Mouse (Mus musculus) kidney, postnatal 36 days (tissue): ENCODE measurements around the gene Mcoln2.
A peak's percentile ranks its signal among the peaks of the same experiment; 100 is the strongest.

ENCODE experiments used
- DNase-seq, 2 experiments: peaks; one replicate each; pipeline ENCODE4 v3.0.0; 2021 to 2022; ENCODE audit warnings: mixed read lengths in 2 of 2

Mcoln2 gene

DNA sequence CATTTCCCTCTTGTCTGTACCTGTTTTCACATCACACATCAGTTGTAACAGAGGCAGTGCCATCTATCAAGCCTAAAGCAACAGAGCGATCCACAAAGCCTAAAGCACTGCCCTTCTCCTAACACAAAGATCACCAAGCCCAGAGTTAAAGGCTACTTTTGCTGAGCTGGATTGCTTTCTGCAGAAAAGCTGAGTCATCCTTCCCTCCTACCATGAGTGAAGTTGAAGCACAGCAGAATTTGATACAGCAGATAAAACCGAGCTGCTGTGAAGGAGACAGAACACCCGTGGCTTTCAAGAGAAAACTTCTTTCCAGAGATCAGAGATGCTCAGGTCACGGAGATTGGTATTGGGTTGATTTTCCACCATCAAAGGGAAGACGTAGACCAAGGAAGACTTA, 3.5 kb upstream of the Mcoln2 start:
- no peak for DNase-seq

DNA sequence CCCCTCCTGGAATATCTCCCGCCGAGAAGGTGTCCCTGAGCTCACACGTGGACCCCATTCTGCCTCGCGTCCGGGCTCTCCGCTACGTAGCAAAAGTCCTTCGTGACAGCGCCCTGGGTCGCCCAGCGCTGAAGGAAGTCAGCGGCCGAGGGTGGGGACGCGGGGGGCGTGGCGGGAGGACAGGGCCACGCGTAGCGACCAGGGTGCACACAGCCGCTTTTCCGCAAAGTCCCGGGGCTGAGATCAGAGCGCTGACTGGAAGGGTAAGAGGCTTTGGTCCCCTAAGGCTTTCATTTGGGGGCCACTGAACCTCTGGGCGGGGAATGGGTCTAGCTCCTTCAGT, 396 bp downstream of the Mcoln2 start:
- DNase-seq: peak; percentile 21 to 70

DNA sequence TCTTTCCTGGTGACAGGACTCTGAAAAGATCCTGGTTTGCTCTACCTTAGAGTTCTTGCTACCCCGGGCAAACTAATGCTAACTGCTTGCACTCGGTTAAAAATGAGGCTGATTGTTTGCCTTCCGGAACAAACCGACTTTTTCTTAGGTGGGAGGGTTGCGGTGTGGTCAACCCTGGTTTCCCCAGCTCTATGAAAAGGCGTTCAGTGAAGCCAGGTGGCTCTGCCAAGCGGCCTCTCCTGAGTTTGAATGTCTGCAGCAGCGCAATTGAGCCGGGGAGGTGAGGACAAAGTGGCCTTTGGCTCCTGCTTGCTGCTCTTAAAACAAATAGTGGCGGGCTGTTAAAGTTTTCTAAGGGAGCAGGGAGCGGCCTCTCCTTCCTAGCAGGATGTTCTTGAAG, 927 bp downstream of the Mcoln2 start:
- peak; percentile 51 to 64 for DNase-seq

DNA sequence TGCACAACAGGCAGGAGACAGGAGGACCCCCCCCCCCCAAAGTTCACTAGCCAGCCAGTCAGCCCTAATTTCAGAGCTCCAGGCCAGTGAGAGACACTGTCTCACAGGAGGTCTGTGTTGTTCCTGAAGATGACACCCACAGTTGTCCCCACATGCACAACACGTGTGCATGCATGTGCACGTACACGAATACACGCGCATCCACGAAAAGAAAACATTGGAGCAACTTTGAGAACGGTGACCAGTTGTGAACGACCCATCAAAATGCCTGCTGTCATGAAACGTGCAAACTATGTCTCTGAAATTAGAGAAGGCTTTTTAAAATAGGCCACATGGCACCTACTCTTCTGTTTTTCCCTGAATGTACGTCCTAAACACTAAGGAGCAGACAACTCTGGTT, 1.7 kb downstream of the Mcoln2 start:
- DNase-seq: no peak

DNA sequence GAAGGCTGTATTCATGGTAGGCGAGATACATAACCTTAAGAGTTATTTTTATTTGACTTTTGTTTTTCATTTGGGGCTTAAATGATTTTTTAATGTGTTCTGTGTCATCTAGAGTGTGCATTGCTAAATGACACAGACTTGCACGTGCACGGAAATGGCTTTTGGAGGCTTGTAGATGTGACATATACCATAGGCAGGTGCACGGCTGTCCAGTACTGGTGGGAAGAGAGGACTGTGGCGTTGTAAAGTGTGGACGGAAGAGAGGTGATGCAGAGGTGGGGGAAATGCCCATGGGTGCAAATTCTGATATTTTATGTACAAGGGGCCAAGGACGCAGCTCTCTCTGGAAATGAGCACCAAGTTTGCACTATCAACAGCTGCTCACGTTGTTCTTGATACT, 2.1 kb downstream of the Mcoln2 start:
- DNase-seq: no peak

DNA sequence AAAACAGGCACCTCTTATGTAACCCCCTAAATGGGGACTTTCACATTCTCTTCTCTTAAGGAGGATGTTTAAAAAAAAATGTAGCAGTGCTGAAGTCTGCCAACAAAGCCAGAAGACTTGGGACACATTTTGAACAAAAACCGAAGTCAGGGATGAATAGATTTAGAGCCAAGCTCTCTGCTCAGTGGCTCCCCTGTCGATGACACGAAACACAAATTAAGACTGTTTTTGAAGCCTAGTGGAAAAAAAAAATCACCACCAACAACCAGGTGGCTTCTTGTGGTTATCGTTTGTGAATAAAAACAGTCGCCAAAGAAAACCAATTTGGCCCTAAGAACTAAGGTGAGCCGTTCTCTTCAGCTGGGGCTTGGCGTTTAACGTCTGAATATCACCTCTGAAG, 2.7 kb downstream of the Mcoln2 start:
- DNase-seq: no peak

DNA sequence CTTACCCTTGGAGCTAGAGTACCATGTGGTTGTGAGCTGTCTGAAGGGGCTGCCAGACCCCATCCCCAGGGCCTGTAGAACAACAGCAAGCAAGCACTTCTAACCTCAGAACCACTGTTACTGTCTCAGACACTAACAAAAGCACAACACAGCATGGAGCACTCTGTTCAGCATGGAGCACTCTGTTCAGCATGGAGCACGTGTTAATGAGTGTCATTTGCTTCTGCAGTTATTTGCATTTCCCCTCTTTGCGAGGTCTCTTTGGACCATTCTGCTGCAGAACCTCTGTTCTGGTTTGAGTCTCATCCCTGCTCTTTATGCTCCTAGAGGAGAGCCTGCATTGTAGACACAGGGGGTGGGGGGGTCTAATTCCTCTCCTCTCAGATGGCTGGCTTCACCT, 3.3 kb downstream of the Mcoln2 start:
- DNase-seq: no peak

DNA sequence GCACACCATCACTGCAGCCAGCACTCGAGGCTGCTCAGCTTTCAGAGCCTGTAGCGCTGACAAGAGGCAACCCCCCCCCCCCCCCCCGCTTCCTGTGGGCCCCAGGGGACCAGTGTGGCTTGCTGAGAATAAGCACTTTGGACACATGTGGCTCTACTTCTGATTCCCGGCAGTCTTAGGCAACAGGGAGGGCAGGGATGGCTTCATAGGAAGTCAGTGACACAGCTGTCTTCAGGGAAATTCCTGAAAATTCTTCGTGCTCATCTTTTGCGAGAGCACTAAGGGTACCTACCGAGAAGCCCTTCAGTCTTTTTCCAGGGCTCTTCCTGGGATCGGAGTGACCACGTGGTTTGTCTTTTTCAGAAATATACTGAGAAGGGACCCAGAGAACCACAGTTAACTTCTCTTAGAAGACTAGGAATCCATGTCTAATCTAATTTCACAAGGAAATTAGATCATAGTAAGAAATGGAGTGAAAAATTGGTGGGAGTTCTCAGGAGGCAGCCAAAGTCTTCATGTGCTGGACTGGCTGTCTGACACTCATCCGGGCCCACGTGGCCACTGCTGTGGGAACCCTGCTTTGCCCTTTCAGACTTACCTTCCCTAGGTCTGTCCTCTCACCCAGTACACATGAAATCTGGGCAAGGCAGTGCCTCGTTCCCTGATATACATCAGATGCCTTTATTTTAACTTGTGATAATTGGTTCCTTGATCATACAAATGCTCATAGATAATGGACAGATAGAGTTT, 4.4 kb downstream of the Mcoln2 start:
- no peak for DNase-seq

DNA sequence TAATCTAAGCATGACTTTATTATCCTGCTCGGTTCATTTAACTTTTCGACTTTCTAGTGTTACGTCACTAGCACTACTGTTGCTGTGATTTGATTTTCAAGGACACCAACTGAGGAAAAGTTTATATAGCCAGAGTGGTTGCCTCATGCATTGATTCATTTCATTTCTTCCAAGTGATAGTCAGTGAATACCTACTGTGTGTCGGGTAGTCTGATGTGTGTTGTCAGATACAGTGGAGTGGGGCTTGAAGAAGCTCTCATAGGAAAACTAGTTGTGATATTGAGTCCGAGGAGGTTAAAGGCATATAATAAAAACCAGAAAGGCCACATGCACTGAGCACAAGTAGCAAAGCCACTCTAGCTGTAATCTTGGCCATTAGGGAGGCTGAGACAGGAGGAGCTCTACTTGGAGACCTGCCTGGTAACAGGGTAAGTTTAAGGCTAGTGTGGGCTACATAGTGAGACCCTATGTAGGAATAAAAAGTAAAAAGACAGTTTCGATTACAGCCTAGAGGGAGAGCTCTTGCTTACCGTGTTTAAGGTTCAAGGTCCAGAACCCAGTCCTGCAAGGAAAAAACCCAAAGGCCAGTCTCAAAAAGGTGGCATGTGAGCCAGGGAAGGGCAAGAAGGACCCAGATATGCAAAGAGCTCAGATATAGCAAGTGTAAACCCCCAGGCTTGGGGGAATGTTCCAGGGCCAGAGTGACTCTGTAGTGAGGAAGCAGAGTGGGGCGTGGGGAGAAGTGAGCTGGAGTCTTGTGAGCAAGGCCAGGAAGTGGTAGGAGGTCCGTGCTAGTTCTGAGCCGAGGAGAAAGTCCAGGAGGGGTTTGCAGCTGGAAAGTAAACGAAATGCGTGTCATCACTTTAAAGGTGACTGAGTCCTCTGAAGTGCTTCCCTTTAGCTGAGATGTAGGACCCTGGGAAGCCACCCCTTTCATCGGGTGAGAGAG, 6.3 kb downstream of the Mcoln2 start:
- DNase-seq: no peak

DNA sequence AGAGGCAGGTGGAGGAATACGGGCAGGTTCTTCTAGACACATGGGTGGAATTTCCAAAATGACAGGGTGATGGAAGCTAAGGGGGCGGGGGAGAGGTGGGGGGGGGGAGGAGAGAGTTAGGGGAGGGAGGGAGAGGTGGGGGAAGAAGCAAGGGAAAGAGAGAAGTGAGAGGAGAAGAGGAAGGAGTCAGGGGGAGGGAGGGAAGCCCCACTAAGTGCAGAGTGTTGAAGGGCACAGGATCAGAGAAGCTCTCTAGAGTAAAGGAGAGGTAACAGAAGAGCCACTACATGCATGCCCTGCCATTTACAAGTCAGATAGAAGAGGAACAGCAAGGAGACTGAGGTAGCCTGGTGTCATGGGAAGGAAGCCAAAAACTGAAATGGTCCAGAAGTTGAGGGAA, 7.2 kb downstream of the Mcoln2 start:
- DNase-seq: no peak

DNA sequence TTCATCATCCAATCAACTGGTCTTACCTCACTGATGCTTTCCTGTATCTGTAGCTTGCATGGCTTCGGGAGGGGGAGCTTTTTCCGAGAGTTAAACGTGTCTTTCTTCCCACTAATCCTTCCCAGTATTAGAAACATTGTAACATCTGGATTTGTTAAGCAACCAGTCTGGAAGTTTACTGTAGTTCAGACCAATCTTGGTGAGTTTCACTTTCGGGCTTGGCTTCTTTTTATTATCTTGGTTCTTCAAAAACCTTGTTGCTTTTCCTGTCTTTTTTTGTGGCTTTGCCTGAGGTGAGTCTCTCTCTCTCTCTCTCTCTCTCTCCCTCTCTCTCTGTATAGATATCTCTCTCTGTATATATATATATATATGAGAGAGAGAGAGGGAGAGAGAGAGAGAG, 8.4 kb downstream of the Mcoln2 start:
- no peak for DNase-seq

DNA sequence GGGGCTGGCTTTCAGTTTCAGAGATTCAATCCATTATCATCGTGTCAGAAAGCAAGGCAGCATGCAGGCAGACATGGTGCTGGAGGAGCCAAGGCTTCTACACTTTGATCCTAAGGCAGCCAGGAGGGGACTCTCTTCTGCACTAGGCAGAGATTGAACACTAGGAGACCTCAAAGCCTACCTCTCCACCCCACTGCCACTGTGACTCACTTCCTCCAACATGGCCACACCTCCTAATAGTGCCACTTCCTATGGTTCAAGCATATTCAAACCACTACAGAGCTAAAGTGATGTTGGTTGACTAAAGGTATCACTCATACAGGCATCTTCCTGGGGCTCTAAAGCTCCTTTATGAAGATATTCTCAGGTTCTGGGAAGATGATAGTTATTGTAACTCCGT, 9.7 kb downstream of the Mcoln2 start:
- no peak for DNase-seq

DNA sequence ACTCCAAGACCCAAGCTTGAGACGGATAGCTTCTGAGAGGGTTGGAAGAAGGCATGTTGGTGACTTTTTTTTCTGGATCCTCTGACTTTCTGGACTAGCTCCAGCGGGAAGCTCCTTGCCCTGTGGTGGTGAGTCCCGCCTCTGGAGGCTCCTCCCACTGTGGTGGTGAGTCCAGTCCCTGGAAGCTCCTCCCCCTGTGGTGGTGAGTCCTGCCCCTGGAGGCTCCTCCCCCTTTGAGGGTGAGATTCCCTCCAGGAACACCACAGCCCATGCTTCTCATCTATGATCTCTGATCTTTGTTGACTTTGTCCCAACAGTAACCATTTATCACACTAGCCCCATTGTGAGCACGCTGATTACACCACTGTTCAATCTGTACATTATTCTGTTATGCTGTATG, 12.6 kb downstream of the Mcoln2 start:
- DNase-seq: peak in 1 of 2 experiments; percentile 18

DNA sequence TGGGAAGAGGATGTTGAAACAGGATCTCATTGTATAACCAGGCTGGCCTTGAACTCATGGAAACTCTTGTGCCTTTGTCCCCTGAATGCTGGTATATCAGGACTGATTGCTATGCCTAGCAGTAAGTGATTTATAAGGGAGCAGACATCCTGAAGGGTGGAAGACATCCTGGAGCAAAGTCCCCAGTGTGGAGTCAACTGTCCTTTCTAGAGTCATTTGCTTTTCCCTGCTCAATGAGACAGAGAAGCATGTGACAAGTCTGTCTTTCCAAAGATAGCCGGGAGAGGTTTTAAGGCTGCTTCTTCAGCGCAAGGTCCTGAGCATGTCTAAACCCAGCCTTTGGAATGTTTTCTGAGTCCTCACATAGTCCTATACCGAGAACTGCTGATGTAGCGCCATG, 19.7 kb downstream of the Mcoln2 start:
- no peak for DNase-seq

DNA sequence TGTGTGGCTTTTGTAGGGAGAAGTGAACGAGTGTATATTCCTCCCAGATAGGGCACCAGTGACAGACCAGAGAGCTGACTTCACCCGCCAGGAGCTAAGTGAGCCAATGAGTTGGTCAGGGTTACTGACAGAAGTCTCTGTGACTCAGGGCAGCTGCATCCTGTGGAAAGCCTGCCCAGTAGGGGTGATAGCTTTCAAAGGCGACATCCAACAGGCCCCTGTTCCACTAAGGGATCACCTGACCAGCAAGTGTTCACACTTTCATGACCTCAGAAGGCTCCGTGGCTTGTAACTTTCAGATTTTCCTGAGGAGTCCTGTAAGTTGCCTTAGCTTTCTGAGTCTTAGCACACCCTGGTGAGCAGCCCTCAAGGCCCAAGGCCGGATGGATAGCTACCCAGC, 23.4 kb downstream of the Mcoln2 start:
- no peak for DNase-seq

DNA sequence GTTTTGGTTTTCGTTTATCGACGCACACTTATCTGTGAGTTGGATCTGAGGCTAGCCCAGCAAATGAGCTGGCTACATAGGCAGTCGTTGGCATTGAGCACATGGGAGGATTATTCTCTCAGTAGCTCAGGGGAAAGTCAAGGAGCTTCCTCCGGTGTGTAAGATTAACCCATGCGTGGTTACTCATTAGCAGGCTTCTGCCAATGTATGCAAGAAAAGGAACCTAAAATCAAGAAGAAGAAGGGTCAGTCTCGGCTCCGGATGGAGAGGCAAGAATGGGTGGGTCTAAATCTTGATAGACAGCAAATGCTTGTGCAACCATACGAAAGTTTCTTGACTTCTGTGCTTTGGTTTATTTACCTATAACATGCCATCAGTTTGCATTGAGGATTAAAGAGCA, 24.6 kb downstream of the Mcoln2 start:
- peak; percentile 21 to 52 for DNase-seq

DNA sequence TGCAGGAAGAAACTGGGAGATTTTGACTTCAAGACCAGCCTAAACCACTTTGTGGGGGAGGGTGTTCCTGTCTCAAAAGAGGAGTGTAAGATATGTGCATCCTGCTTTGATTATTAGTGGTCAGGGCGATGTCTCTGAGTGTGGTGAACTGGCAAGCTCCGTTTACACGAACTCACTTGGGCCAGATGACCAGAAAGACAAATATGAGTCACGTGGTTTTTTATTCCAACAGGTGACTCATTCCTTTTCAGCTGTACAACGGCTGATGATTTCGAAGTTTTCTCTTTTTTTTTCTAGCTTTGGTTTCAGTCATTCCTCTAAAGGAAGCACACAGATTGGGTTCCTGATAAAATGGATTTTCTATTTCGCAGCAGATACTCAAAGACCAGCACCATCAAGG, 27.7 kb downstream of the Mcoln2 start:
- DNase-seq: no peak

DNA sequence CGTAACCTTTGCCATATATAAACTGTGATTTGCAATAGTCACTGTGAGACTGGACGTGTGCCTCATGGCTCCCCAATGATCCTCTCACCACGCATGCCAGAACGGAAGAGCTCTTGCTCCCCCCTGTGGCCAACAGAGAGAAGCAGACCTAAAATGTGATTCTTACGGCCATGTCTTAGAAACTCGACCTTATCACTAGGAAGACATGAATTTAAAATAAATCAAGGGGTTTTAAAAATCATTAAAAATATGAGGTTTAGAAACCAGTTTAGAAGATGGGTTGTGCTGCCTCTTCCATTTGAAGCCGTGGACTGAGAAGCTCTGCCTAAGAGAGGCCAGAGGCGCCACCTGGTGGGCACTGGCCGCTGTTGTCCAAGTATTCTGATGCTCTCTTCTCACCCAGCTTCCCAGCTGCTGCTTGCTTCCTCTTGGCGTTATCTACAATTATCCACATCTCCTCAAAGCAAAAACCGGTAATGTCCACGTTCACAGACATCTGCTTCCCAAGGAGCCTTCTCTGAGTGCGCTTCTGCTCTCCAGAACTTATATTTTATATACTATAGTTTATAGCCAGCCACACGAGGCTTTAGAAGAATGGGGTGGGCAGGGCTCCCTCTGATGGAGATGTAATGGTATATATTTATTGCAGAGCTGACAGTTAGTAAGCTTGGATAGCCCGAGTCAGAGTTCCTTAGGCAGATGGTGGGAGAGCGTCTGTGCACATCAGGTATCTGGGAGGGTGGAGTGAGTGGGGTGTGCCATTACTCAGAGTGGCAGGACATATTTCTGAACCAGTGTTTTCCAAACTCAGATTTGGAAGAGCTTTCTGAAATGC, 28.3 kb downstream of the Mcoln2 start:
- peak; percentile 78 to 94 for DNase-seq

DNA sequence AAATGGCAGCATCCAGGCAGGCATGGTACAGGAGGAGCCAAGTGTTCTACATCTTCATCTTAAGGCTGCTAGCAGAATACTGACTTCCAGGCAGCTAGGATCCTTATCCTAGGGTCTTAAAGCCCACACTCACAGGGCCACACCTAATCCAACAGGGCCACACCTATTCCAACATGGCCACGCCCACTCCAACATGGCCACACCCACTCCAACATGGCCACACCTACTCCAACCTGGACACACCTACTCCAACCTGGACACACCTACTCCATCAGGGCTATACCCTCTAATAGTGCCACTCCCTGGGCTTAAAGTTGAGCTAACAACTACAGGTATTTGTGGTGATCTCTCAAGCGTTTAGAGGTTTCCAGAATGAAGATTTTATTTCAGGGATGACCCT, 30.7 kb downstream of the Mcoln2 start:
- DNase-seq: peak in 1 of 2 experiments; percentile 10

DNA sequence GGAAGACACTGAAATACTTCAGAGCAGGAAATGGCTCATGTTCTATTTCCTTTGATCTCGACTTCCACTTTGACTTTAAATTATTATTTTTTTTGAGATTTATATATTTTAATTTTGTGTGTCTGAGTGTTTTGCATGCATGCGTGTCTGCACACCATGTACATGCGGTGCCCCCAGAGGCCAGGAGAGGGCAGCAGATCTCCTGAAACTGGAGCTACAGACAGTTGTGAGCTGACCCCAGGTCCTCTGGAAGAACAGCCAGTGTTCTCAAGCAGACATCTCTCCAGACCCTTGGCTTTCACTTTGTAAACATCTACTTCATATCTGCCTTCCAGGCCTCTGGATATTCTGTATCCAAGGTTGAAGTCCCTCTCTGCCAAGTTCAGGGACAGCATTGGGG, 31.4 kb downstream of the Mcoln2 start:
- peak; percentile 70 to 85 for DNase-seq

DNA sequence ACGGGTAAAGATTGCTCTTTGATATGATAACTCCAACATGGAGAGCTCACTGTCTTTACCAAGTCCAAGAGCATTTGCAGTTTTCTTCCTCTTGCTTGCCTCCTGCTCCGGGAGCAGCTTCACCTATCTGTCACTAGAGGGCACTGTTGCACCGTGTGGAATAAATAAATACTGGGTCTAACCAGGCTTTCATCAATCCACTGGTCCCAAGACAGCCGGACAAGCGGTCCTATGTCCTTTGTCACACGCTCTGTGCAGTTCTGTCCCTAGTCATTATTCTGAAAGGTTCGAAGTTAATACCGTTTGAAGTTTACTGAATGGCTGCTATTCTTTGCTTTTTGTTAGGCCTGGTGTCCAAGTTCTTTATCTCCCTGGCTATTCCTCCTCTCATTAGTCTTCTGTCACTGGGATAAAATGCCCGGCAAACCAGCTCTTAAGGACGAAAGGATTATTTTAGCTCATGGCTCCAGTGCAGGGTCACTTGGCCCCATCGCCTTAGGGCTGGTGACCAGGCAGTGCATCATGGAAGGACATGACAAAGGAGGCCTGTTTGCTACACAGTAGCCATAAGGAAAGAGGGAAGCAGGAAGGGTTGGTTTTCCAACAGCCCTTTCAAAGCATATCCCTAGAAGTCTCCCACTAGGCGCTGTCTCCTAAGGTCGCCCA, 35.5 kb downstream of the Mcoln2 start:
- peak; percentile 66 to 67 for DNase-seq

DNA sequence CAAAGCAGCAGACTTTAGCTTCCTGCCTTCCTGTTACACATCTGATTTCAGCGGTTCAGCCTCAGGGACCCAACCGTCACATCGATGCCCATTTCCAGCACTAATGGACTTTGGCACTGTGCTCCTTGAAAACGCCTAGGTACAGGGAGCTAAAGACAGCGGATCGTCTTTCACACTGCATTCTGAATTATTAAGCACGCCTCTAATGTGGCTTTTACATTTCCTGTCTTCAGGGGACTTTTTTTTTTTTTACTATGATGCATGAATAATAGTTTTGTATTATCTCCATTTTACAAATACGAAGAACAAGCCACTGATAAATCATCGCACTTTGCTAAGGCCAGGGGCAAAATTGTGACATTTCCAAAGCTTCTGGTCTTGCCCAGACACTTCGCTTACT, 36.4 kb downstream of the Mcoln2 start:
- DNase-seq: no peak

DNA sequence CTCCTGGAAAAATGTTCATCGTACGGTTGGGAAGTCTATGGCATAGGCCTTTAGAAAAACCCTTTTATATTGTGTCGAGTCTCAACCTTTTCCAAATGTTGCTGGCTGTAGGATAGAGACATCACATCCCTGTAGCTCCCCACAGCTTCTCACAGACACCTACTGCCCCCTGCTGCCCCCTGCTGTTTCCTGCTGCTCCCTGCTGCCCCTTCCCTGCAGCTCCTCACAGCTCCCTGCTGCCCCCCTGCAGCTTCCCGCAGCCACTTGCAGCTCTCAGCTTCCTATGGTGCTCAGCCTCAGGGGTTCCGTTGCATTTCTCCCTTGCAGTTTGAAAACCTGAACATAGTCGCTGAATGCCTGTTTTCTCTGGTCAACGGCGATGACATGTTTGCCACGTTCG, 40.3 kb downstream of the Mcoln2 start:
- peak in 1 of 2 experiments; percentile 47 for DNase-seq
